Mouse (Mus musculus): ENCODE results near the gene Acsm2.

GRCm38 (mm10) chr7:119607796-119608515, 53.8 kb downstream of the Acsm2 start:
- TF ChIP-seq CHD1 (IDR thresholded peaks at IDR 0.05; ENCODE audit: low read depth, low read length): no peak
- no peak for TF ChIP-seq MAX (IDR thresholded peaks at IDR 0.05; ENCODE audit: low read length)
- no peak for TF ChIP-seq CTCF (IDR thresholded peaks at IDR 0.05 in 2 of 3, conservative IDR thresholded peaks at IDR 0.05 in 1 of 3; ENCODE audit: control insufficient read depth in 1 of 3, insufficient read depth in 1 of 3, low read depth in 2 of 3, low read length in 3 of 3, poor library complexity in 1 of 3, severe bottlenecking in 1 of 3)
- TF ChIP-seq POLR2A (IDR thresholded peaks at IDR 0.05; ENCODE audit: control insufficient read depth in 1 of 2, insufficient read depth in 1 of 2, low read depth in 1 of 2, low read length in 2 of 2, poor library complexity in 1 of 2): no peak
- TF ChIP-seq TCF12 (IDR thresholded peaks at IDR 0.05; ENCODE audit: low read depth, low read length): no peak
- TF ChIP-seq ZNF384 (IDR thresholded peaks at IDR 0.05; ENCODE audit: low read depth, low read length): no peak
- TF ChIP-seq RCOR1 (IDR thresholded peaks at IDR 0.05; ENCODE audit: low read depth, low read length): no peak
- TF ChIP-seq E2F4 (IDR thresholded peaks at IDR 0.05; ENCODE audit: borderline replicate concordance, low read depth, low read length): no peak
- no peak for TF ChIP-seq GATA1 (IDR thresholded peaks at IDR 0.05; ENCODE audit: low read depth, low read length)
- no peak for TF ChIP-seq MAZ (IDR thresholded peaks at IDR 0.05; ENCODE audit: low read depth, low read length)
- TF ChIP-seq MXI1 (IDR thresholded peaks at IDR 0.05; ENCODE audit: low read depth, low read length): no peak
- TF ChIP-seq NELFE (IDR thresholded peaks at IDR 0.05; ENCODE audit: low read depth, low read length): no peak
- no peak for TF ChIP-seq SIN3A (IDR thresholded peaks at IDR 0.05; ENCODE audit: low read length)

Measured in MEL (cell line).